Mouse (Mus musculus) limb, embryonic 10.5 days (tissue): ENCODE results near the gene Disp1. TPM values are rescaled to one million over a fixed set of nuclear protein-coding genes. Genes with fewer than 3 reads are reported as not detected.

Source experiments
- DNase-seq: peaks from one replicate; pipeline ENCODE4 v3.0.0-alpha.2; 2017; ENCODE audit warnings: low spot score
- H3K27ac ChIP-seq: fragments of 300-500 bp; sonication (generic); 2 replicates; pipeline ENCODE4 v1.5.1; 2016; ENCODE audit warnings: mild to moderate bottlenecking
- H3K27me3 ChIP-seq: fragments of 300-500 bp; sonication (generic); 2 replicates; pipeline ENCODE4 v1.6.1; 2016; ENCODE audit warnings: low read depth, mild to moderate bottlenecking; ENCODE audit not compliant: poor library complexity, severe bottlenecking
- H3K36me3 ChIP-seq: fragments of 300-500 bp; sonication (generic); 2 replicates; pipeline ENCODE4 v1.6.1; 2016; ENCODE audit warnings: mild to moderate bottlenecking, moderate library complexity
- H3K4me1 ChIP-seq: fragments of 300-500 bp; sonication (generic); 2 replicates; pipeline ENCODE4 v1.6.1; 2016
- H3K4me3 ChIP-seq: fragments of 300-500 bp; sonication (generic); 2 replicates; pipeline ENCODE4 v1.5.1; 2016; ENCODE audit warnings: mild to moderate bottlenecking, moderate library complexity
- H3K9me3 ChIP-seq: fragments of 300-500 bp; sonication (generic); replicated peaks from 2 replicates; pipeline ENCODE4 v1.6.1; 2016; ENCODE audit warnings: mild to moderate bottlenecking
- WGBS: fragments of 180-500 bp; shearing (Covaris S2); methylation state at CpG from one replicate; pipeline ENCODE4 v1.1.7; 2016; 5-methylcytosine and 5-hydroxymethylcytosine counted together
- polyA plus RNA-seq: library from polyadenylated mRNA; unstranded; fragments of >200 nt; fragmentation: Nextera tagmentation; extraction: Ambion mirVana; gene quantifications from 2 replicates; pipeline ENCODE4 v1.2.1, GENCODE M21; 2016

The Disp1 gene
- polyA plus RNA-seq, 1 experiment from 2014 or later, result 21.8 TPM

DNA sequence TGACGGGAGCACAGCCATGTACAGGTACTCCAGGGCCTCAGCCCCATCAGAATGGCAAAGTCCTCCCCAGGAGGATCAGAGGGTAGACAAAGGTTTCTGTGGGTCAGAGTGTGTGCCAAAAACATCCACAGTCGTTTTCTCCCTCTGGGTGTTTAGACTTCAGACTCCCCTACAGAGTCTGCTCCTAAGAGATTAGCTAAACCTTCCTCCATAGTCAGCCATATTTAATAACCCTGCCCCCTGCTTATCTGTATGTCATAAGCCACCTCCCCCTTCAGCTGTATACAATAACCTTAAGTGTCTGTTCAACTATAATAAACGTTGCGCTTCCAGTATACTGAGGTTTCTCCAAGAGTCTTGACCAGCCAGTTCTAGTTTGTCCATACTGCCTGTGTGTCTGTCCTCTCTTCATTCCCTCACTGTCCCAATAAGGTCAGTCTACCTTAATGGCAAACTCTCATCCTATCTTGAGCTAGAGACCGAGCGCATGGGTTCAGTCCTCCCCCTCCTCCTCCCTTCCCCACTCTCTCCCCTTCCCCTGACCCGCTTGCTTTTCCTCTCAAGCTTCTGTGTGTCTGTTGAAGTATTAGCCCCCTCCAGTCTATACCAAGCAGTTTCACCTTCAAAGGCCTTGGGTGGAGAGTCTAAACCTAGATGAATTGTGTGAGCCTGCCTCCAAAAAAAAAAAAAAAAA lies 11.8 kb upstream of the Disp1 start:
- WGBS, result 84% methylated on average over 7 of the region's 7 CpGs
- no peak for DNase-seq
- Histone ChIP-seq H3K9me3 (no peaks in the 10 kb centered on the region), H3K4me1 (peaks cover 13% of the 10 kb centered on the region), H3K27me3 (no peaks in the 10 kb centered on the region), H3K36me3 (no peaks in the 10 kb centered on the region), H3K27ac (no peak overlapping the region), H3K4me3 (no peak overlapping the region)

DNA sequence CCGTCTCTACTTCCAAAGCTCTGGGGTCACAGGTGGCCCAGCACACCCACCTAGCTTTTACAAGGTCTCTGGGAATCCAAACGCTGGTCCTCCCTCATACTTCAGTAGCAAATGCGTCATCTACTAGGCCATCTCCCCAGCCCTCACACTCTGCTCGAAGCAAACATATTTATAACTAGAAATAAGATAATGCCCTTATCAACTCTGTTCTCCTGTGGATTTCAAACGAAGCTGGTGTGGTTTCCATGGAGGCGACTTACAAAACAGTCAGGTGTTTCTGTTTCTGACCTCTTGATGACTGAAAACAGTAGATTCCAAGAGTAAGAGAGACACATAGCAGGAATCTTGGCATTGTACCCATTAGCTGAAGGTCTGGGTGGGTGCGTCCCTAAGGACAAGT lies 6.1 kb upstream of the Disp1 start:
- H3K36me3 ChIP-seq, result no peaks in the 10 kb centered on the region
- no peak for DNase-seq
- no peak overlapping the region for H3K27ac ChIP-seq
- no peaks in the 10 kb centered on the region for H3K27me3 ChIP-seq
- WGBS, result 92% methylated on average over 7 of the region's 7 CpGs
- H3K4me1 ChIP-seq, result peaks cover 9% of the 10 kb centered on the region; the same call in 1 of the 2 replicates
- H3K4me3 ChIP-seq, result no peak overlapping the region
- no peaks in the 10 kb centered on the region for H3K9me3 ChIP-seq

DNA sequence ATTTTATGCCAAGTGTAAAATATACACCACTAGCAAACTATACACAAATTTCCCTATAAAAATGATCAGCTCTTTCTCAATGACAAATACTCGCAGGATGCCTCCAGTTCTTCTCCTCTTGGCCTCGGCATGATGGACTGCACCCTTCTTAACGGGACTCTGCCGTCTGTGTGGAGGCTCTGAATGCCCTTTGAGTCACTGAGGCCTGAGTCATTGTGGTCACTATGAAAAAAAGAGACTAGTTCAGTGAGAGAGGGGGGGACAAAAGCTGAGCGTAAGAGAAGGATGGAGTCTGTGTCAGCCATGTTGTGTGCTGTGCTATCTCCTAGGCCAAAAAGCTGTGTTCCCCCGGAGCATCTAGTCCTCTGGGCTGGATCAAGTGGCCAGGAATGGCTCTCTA lies 2.3 kb downstream of the Disp1 start:
- no peak for DNase-seq
- Histone ChIP-seq H3K9me3 (no peaks in the 10 kb centered on the region), H3K27me3 (no peaks in the 10 kb centered on the region), H3K27ac (no peak overlapping the region), H3K4me1 (peaks cover 16% of the 10 kb centered on the region), H3K4me3 (no peak overlapping the region), H3K36me3 (peaks cover 22% of the 10 kb centered on the region)
- 94% methylated on average over 6 of the region's 6 CpGs for WGBS

GRCm38 (mm10) chr1:183216691-183217090 lies 4.6 kb downstream of the Disp1 start:
- no peak for DNase-seq
- no peak overlapping the region for H3K4me3 ChIP-seq
- H3K36me3 ChIP-seq, result peaks cover 24% of the 10 kb centered on the region
- H3K4me1 ChIP-seq, result peaks cover 16% of the 10 kb centered on the region
- no peak overlapping the region for H3K27ac ChIP-seq
- H3K27me3 ChIP-seq, result no peaks in the 10 kb centered on the region
- 86% methylated on average over 4 of the region's 4 CpGs for WGBS
- H3K9me3 ChIP-seq, result no peaks in the 10 kb centered on the region

DNA sequence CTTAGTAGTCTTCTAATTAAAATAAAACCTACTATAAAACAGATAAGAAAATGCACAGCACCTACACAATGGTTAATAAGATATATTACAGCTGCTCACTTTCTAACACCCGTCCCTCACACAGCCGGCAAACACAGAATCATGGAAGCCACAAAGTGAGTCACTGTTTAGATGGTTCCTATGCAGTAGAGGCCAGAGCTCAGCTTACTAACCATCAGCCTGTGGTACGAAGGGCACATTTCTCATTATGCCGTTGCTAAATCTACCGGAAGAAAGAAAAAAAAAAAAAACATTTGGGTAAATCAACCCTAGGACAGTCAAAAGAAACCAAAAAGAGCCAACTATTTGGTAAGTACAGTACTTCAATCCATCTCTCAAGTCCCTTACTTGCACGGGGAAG lies 5.6 kb downstream of the Disp1 start:
- no peaks in the 10 kb centered on the region for H3K27me3 ChIP-seq
- no peak for DNase-seq
- WGBS, result 91% methylated on average over 6 of the region's 6 CpGs
- H3K4me3 ChIP-seq, result no peak overlapping the region
- H3K36me3 ChIP-seq, result peaks cover 24% of the 10 kb centered on the region
- H3K4me1 ChIP-seq, result peaks cover 11% of the 10 kb centered on the region
- no peaks in the 10 kb centered on the region for H3K9me3 ChIP-seq
- no peak overlapping the region for H3K27ac ChIP-seq

DNA sequence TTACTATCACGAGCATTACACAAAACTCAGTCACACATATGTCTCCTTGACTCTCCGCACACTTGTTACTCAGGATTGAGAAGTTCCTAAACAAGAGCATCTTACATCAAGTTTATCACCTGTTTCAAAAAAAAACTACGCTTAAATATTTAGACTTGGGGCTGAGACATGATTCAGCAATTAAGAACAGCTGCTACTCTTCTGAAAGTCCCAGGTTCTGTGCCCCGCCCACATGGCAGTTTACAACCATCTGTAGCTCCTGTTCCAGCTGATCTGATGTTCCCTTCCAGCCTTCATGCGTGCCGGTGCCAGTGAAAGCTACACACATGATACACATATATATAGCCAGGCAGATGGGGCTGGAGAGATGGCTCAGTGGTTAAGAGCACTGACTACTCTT lies 7.5 kb downstream of the Disp1 start:
- Histone ChIP-seq H3K4me3 (no peak overlapping the region), H3K27ac (no peak overlapping the region), H3K4me1 (peaks cover 6% of the 10 kb centered on the region; the same call in 1 of the 2 replicates), H3K27me3 (no peaks in the 10 kb centered on the region), H3K9me3 (no peaks in the 10 kb centered on the region), H3K36me3 (peaks cover 24% of the 10 kb centered on the region)
- WGBS, result 87% methylated on average over 6 of the region's 6 CpGs
- DNase-seq, result no peak

GRCm38 (mm10) chr1:183212757-183213211 lies 8.5 kb downstream of the Disp1 start:
- Histone ChIP-seq H3K27ac (no peak overlapping the region), H3K4me1 (peaks cover 13% of the 10 kb centered on the region), H3K36me3 (peaks cover 20% of the 10 kb centered on the region), H3K4me3 (no peak overlapping the region), H3K9me3 (no peaks in the 10 kb centered on the region), H3K27me3 (no peaks in the 10 kb centered on the region)
- DNase-seq, result no peak
- 83% methylated on average over 6 of the region's 6 CpGs for WGBS

DNA sequence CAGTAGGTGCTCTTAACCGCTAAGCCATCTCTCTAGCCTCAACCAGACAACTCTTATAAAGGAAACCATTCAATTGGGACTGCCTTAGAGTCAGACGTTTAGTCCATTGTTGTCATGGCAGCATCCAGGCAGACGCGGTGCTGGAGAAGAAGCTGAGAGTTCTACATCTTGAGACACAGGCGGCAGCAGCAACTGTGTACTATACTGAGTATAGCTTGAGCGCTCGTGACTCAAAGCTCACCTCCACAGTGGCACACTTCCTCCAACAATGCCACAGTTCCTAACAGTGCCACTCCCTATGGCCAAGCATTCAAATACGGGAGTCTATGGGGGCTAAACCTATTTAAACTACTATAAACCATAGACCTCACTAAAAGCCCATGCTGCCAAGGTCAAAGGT lies 11.2 kb downstream of the Disp1 start:
- Histone ChIP-seq H3K36me3 (peaks cover 16% of the 10 kb centered on the region), H3K4me3 (no peak overlapping the region), H3K9me3 (no peaks in the 10 kb centered on the region), H3K27ac (no peak overlapping the region), H3K27me3 (no peaks in the 10 kb centered on the region), H3K4me1 (peaks cover 27% of the 10 kb centered on the region)
- 92% methylated on average over 8 of the region's 8 CpGs for WGBS
- DNase-seq, result no peak

- Histone ChIP-seq H3K27ac (no peak overlapping the region), H3K36me3 (peaks cover 7% of the 10 kb centered on the region; the same call in 1 of the 2 replicates), H3K9me3 (no peaks in the 10 kb centered on the region), H3K4me3 (no peak overlapping the region), H3K4me1 (peaks cover 27% of the 10 kb centered on the region), H3K27me3 (no peaks in the 10 kb centered on the region)
- DNase-seq, result no peak
- 90% methylated on average over 6 of the region's 6 CpGs for WGBS
These were observed 13.7 kb downstream of the Disp1 start for GRCm38 (mm10) chr1:183207623-183208022.

- no peaks in the 10 kb centered on the region for H3K27me3 ChIP-seq
- no peak overlapping the region for H3K27ac ChIP-seq
- H3K4me3 ChIP-seq, result no peak overlapping the region
- H3K4me1 ChIP-seq, result peaks cover 27% of the 10 kb centered on the region
- peaks cover 8% of the 10 kb centered on the region; the same call in 1 of the 2 replicates for H3K36me3 ChIP-seq
- WGBS, result 83% methylated on average over 3 of the region's 3 CpGs
- no peak for DNase-seq
- no peaks in the 10 kb centered on the region for H3K9me3 ChIP-seq
These were observed 14.2 kb downstream of the Disp1 start for GRCm38 (mm10) chr1:183207141-183207540.

- DNase-seq, result no peak
- H3K36me3 ChIP-seq, result peaks cover 5% of the 10 kb centered on the region; the same call in 1 of the 2 replicates
- H3K27me3 ChIP-seq, result no peaks in the 10 kb centered on the region
- WGBS, result 90% methylated on average over 5 of the region's 5 CpGs
- H3K4me1 ChIP-seq, result peaks cover 11% of the 10 kb centered on the region
- no peaks in the 10 kb centered on the region for H3K9me3 ChIP-seq
- no peak overlapping the region for H3K27ac ChIP-seq
- no peak overlapping the region for H3K4me3 ChIP-seq
These were observed 20.4 kb downstream of the Disp1 start for GRCm38 (mm10) chr1:183200926-183201325.

GRCm38 (mm10) chr1:183194763-183195162 lies 26.6 kb downstream of the Disp1 start:
- DNase-seq, result no peak
- H3K9me3 ChIP-seq, result no peaks in the 10 kb centered on the region
- no peaks in the 10 kb centered on the region for H3K27me3 ChIP-seq
- H3K27ac ChIP-seq, result peak overlapping the region; percentile 61; the same call in 1 of the 2 replicates
- no peak overlapping the region for H3K4me3 ChIP-seq
- H3K4me1 ChIP-seq, result peaks cover 70% of the 10 kb centered on the region
- WGBS, result 92% methylated on average over 18 of the region's 18 CpGs
- H3K36me3 ChIP-seq, result peaks cover 3% of the 10 kb centered on the region; the same call in 1 of the 2 replicates

DNA sequence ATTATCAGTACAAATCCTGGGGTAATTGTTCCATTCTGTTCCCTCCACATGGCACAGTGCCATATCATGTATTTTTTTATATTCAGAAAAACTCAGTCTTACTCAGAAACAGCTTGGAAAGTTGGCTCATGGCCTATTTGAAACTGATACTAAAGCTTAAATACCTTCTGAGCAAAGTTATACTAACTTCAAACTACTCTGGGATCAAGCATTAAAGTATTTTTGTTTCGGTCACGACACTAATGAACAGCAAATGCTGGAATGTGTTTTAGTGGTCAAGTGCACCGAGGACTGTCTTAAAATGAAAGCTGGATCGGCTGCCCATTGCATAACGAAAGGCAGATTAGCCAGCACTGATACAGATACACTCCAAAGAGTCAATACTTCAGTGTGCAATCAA lies 27.2 kb downstream of the Disp1 start:
- no peaks in the 10 kb centered on the region for H3K27me3 ChIP-seq
- H3K4me1 ChIP-seq, result peaks cover 77% of the 10 kb centered on the region
- no peak for DNase-seq
- no peak overlapping the region for H3K4me3 ChIP-seq
- H3K27ac ChIP-seq, result no peak overlapping the region
- 54% methylated on average over 5 of the region's 5 CpGs for WGBS
- H3K36me3 ChIP-seq, result peaks cover 3% of the 10 kb centered on the region; the same call in 1 of the 2 replicates
- H3K9me3 ChIP-seq, result no peaks in the 10 kb centered on the region
